ENCODE assay signal across 11 mouse cellular contexts in genomic region chr4:133399509-133399908, GRCm38 (mm10). TPM values are rescaled to one million over a fixed set of nuclear protein-coding genes. Genes with fewer than 3 reads are reported as not detected.
DNase-seq lines count a peak whose midpoint lies in the region; TF ChIP-seq lines count a peak whose summit lies in the region.
"Had no signal": no experiment of that assay in that cellular context is flagged by ENCODE, and none has a peak within 500 bp of the region (broad histone marks: within the 10 kb centered on the region; RNA-seq: fewer than 3 reads in every experiment).

No protein-coding gene starts in this region.

- H3K36me3 ChIP-seq in heart, embryonic 10.5 days: no peaks in the 10 kb centered on the region

- no peak for TF ChIP-seq POLR2A in embryonic fibroblast, embryonic 13.5 days (IDR thresholded peaks at IDR 0.05; ENCODE audit: low read depth, low read length)

- no peaks in the 10 kb centered on the region for H3K27me3 ChIP-seq in heart, embryonic 10.5 days (ENCODE audit: insufficient read depth, poor library complexity, severe bottlenecking)
- H3K27me3 ChIP-seq: CH12.LX had no signal

- no peaks in the 10 kb centered on the region for H3K9me3 ChIP-seq in heart, embryonic 10.5 days
- H3K9me3 ChIP-seq: forebrain, embryonic 10.5 days had no signal

- H3K27ac ChIP-seq in heart, embryonic 10.5 days: peak overlapping the region; percentile 72
- peak overlapping the region; percentile 2 for H3K27ac ChIP-seq in embryonic fibroblast, embryonic 13.5 days (ENCODE audit: insufficient read depth, low read length)
- H3K27ac ChIP-seq: forebrain, embryonic 10.5 days; macrophage had no signal

- H3K4me1 ChIP-seq in heart, embryonic 10.5 days: peaks cover 79% of the 10 kb centered on the region
- H3K4me1 ChIP-seq in embryonic fibroblast, embryonic 13.5 days (ENCODE audit: control insufficient read depth, insufficient read depth, low read length): peaks cover 10% of the 10 kb centered on the region

- no peak overlapping the region for H3K4me3 ChIP-seq in heart, embryonic 10.5 days
- no peak overlapping the region for H3K4me3 ChIP-seq in embryonic fibroblast, embryonic 13.5 days (ENCODE audit: insufficient read depth, low read length)
- H3K4me3 ChIP-seq: forebrain, embryonic 10.5 days had no signal

- 80% methylated on average over 6 of the region's 6 CpGs for WGBS in heart, embryonic 10.5 days

- DNase-seq in heart, embryonic 10.5 days (ENCODE audit: low spot score): no peak
- no peak for DNase-seq in heart, adult 11 months
- DNase-seq in right cerebral cortex, postnatal 14 days: peak; percentile 3
- no peak for DNase-seq in right cerebral cortex, postnatal 10 days (ENCODE audit: low spot score in 2 of 2)
- DNase-seq in embryo, embryonic 11 days: no peak
- DNase-seq in adrenal gland, adult (ENCODE audit: inconsistent age in 2 of 2, low spot score in 1 of 2): no peak
- DNase-seq in layer of hippocampus, adult 8-10 months (ENCODE audit: low spot score in 2 of 2): no peak

- TF ChIP-seq CTCF in embryonic fibroblast, embryonic 13.5 days (IDR thresholded peaks at IDR 0.05; ENCODE audit: borderline replicate concordance, insufficient read depth, low read length): no peak

RNA-seq across cellular contexts. Expression of gene Slc9a1, which starts 30.0 kb away (rescaled TPM):
- polyA plus RNA-seq in heart, embryonic 10.5 days (2016; fragmentation: Nextera tagmentation; extraction: Ambion mirVana): 7.6 and 8.2 TPM in 2 replicates
- 26.2 and 34.7 TPM in 2 replicates for polyA plus RNA-seq in embryonic fibroblast, embryonic 13.5 days (2011; ENCODE audit: insufficient read length, low read depth, missing spikeins)
- 10 to 100 TPM; 62.2 to 66.1 (median 65.1) TPM for total RNA-seq in layer of hippocampus, adult 8-10 months (2022)

RNA-seq across cellular contexts. Expression of gene Wdtc1, which starts 46.2 kb away (rescaled TPM):
- 13.4 and 14.2 TPM in 2 replicates for polyA plus RNA-seq in heart, embryonic 10.5 days (2016; fragmentation: Nextera tagmentation; extraction: Ambion mirVana)
- polyA plus RNA-seq in embryonic fibroblast, embryonic 13.5 days (2011; ENCODE audit: insufficient read length, low read depth, missing spikeins): 21.2 and 21.7 TPM in 2 replicates
- total RNA-seq in layer of hippocampus, adult 8-10 months (2022): 10 to 100 TPM; 65.1 to 85.8 (median 72.2) TPM
